Mouse (Mus musculus) heart, postnatal 10 days (tissue): ENCODE data around the gene Lypd6b. TPM values are rescaled to one million over a fixed set of nuclear protein-coding genes. Genes with fewer than 3 reads are reported as not detected.
A peak's percentile ranks its signal among the peaks of the same experiment; 100 is the strongest.

Experiments
- DNase-seq, 2 experiments: peaks; one replicate each; pipeline ENCODE4 v3.0.0; 2021
- intact Hi-C: fragments of 180-260 bp; cut with DNase I; formaldehyde crosslinking; loops from one replicate; pipeline ENCODE4 v1.15.1; 2025
- total RNA-seq, 2 experiments: library from RNA; stranded (reverse); gene quantifications; 2 replicates each; pipeline ENCODE4 v1.2.3; 2021

The Lypd6b gene
- total RNA-seq, 2 experiments from 2014 or later, result 0.29 TPM; not detected in 1

GRCm38 (mm10) chr2:49816549-49816948 lies 29.1 kb downstream of the Lypd6b start:
- DNase-seq, result no peak
- intact Hi-C loops, result no loop called here

- no peak for DNase-seq
- intact Hi-C loops, result no loop called here
These were observed 29.7 kb downstream of the Lypd6b start for GRCm38 (mm10) chr2:49817151-49817550.

GRCm38 (mm10) chr2:49818126-49818525 lies 30.6 kb downstream of the Lypd6b start:
- intact Hi-C loops, result no loop called here
- no peak for DNase-seq

GRCm38 (mm10) chr2:49822312-49822711 lies 34.8 kb downstream of the Lypd6b start:
- intact Hi-C loops, result no loop called here
- DNase-seq, result no peak

- intact Hi-C loops, result no loop called here
These were observed 38.1 kb downstream of the Lypd6b start for GRCm38 (mm10) chr2:49825588-49825987.

GRCm38 (mm10) chr2:49827756-49828155 lies 40.3 kb downstream of the Lypd6b start:
- intact Hi-C loops, result no loop called here
- no peak for DNase-seq

More at GRCm38 (mm10) chr2:49825588-49825987, 38.1 kb downstream of the Lypd6b start:
- no peak for DNase-seq

- no peak for DNase-seq
- intact Hi-C loops, result no loop called here
These were observed 42.9 kb downstream of the Lypd6b start for GRCm38 (mm10) chr2:49830369-49830768.

GRCm38 (mm10) chr2:49832277-49832803 lies 44.9 kb downstream of the Lypd6b start:
- intact Hi-C loops, result no loop called here
- no peak for DNase-seq

- DNase-seq, result no peak
- intact Hi-C loops, result no loop called here
These were observed 50.1 kb downstream of the Lypd6b start for GRCm38 (mm10) chr2:49837454-49838059.

GRCm38 (mm10) chr2:49838611-49839010 lies 51.1 kb downstream of the Lypd6b start:
- no peak for DNase-seq
- intact Hi-C loops, result no loop called here

GRCm38 (mm10) chr2:49840573-49840972 lies 53.1 kb downstream of the Lypd6b start:
- intact Hi-C loops, result no loop called here

GRCm38 (mm10) chr2:49841089-49841488 lies 53.6 kb downstream of the Lypd6b start:
- DNase-seq, result no peak
- intact Hi-C loops, result no loop called here

More at GRCm38 (mm10) chr2:49840573-49840972, 53.1 kb downstream of the Lypd6b start:
- DNase-seq, result peak; percentile 61 to 77

- intact Hi-C loops, result no loop called here
- no peak for DNase-seq
These were observed 57.6 kb downstream of the Lypd6b start for GRCm38 (mm10) chr2:49845104-49845503.

GRCm38 (mm10) chr2:49846097-49846496 lies 58.6 kb downstream of the Lypd6b start:
- intact Hi-C loops, result no loop called here

GRCm38 (mm10) chr2:49846880-49847279 lies 59.4 kb downstream of the Lypd6b start:
- intact Hi-C loops, result no loop called here
- DNase-seq, result no peak

More at GRCm38 (mm10) chr2:49846097-49846496, 58.6 kb downstream of the Lypd6b start:
- no peak for DNase-seq

GRCm38 (mm10) chr2:49847831-49848230 lies 60.3 kb downstream of the Lypd6b start:
- intact Hi-C loops, result no loop called here
- no peak for DNase-seq

- intact Hi-C loops, result no loop called here
- no peak for DNase-seq
These were observed 62.3 kb downstream of the Lypd6b start for GRCm38 (mm10) chr2:49849771-49850170.

GRCm38 (mm10) chr2:49851977-49852376 lies 64.5 kb downstream of the Lypd6b start:
- intact Hi-C loops, result no loop called here
- DNase-seq, result no peak

- intact Hi-C loops, result no loop called here
- no peak for DNase-seq
These were observed 68.7 kb downstream of the Lypd6b start for GRCm38 (mm10) chr2:49856161-49856564.

- no peak for DNase-seq
- intact Hi-C loops, result no loop called here
These were observed 69.1 kb downstream of the Lypd6b start for GRCm38 (mm10) chr2:49856584-49856983.

- DNase-seq, result no peak
- intact Hi-C loops, result no loop called here
These were observed 72.9 kb downstream of the Lypd6b start for GRCm38 (mm10) chr2:49860219-49860962.
